Mouse (Mus musculus) heart, postnatal 0 days (tissue): Measurements from ENCODE around the gene Tapbpl.

Experiments used
- CTCF ChIP-seq: IDR thresholded peaks from 2 replicates; pipeline ENCODE4 v1.5.1; 2016; ENCODE audit warnings: antibody characterized with exemption, control low read depth, low read depth
- EP300 ChIP-seq: IDR thresholded peaks from 2 replicates; pipeline ENCODE4 v1.6.1; 2016; ENCODE audit warnings: antibody characterized with exemption, low read depth

DNA sequence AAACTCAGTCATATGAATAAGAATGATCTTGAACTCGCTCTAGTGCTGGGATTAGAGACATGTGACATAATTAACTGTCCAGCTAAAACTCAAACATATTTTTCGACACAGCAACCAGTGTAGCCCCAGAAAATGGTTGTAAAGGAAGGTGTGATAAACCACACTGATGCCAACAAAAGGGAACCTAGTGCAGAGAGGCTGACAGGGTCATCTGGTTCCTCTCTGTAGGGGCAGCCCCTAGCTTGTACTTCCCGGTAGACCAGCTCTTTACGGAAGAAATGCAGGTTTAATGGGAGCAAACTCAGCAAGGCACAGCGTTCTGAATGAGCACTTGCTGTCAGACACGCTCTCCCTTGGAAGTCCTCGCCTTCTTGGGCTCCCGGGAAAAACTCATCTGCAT, 48.1 kb upstream of the Tapbpl start:
- TF ChIP-seq CTCF (no peak), EP300 (no peak)
